Mouse (Mus musculus) kidney, adult 11 months (tissue): ENCODE measurements around the gene Nrf1.
A peak's percentile ranks its signal among the peaks of the same experiment; 100 is the strongest.

Experiments
- DNase-seq: peaks from one replicate; pipeline ENCODE4 v3.0.0; 2022

Nrf1 gene

DNA sequence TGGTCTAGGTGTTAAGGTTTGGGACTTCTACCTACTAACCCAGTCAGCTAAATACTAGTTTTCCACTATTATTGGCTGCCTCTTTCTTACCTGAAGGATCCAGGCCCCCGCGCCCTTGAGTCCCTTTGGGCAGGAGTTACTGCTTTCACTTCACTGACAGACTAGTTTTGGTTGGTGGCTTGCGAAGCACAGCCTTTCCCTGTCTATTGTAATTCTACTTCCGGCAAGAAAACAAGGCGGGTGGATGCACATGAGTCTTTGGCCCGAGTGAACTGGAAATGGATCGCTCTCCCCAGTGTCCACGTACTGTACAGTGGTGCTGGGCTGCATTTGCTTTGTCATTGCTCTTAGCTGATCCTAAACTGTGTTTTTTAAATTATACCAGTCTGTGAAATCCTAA, 102.7 kb downstream of the Nrf1 start:
- no peak for DNase-seq

DNA sequence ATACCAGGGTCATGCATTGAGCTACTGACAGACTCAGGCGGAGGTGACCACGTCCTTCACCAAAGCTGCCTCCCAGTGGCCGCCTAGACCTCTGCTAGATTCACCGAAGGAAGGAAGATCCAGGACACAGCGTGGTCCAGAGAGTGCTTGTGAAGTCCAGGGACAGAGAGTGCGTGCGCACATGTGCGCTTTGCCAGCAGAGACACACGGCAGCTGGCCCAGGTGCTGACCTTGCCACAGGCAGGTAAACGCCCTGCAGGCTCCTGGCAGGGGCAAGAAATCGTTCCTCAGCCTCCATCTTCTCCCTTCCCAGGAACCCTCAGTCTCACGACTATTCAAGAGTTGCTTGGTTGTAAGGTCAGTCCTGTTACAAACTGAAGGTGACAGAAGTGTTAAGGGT, 104.4 kb downstream of the Nrf1 start:
- no peak for DNase-seq

DNA sequence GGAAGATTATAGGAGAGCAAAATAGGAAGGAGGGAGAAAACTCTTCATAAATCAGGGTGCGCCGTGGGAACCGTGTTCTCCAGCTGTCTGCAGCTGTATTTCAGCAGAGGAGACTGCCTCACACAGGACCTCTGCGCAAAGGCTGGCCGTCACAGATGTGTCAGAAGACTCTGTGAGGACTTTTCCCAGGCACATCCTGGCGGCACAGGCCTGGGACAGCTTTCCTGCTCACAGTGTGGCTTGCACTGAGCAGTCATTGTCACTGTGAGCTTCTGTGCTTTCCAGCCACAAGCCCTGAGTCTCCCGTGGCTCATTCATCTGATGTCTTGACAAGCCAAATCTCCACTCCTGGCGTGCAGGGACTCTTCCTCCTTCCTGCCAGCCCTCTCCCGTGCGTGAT, 104.9 kb downstream of the Nrf1 start:
- no peak for DNase-seq

DNA sequence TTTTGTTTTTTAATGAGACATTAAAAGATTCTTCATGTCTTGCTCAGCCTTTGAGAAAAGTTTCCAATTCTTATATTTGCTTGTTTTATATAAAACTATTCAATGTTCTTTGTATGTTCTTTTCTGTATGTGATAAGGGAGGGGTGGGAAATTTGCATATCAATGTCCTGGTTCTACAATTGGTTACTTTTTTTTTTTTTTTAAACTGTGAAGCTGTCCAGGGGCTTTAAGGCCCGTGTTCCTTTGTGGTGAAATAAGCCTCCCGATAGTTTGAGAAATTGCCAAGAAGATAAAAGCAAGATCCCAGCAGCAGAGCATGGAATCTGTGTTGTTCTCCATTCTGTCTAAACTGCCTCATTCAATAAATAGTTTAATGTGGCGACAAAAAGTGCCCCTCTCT, 105.3 kb downstream of the Nrf1 start:
- no peak for DNase-seq

DNA sequence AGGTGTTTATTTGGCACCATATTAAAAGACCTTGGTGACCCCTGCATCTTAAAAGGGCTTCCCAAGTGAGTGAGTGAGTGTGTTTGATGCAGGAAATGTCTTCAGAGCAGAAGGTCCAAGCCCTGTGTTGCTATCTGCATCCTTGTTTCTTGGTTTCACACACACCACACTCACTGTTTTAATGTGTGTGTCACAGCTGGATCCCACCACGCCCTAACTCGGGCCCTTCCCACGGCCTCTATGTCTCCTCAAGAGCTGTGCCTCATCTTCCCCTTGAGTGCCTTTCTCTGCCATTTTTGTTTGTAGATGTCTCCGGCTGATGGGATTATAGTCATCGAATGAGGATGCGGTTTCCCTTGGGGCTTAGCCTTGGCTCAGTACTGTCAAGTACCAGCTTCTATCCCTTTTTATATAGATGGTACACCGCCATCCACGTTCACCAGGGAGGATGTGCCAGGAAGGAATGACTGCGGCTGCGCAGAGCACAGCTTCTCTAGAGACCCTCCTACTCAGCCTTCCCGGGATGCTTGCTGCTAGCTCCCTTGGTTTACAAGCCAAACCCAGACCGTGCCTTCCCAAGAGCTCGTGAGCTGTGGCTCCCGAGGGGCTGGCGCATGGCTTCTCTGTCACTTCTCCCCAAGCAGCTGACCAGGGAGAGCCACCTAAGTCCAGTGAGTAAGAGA, 106.1 kb downstream of the Nrf1 start:
- no peak for DNase-seq

DNA sequence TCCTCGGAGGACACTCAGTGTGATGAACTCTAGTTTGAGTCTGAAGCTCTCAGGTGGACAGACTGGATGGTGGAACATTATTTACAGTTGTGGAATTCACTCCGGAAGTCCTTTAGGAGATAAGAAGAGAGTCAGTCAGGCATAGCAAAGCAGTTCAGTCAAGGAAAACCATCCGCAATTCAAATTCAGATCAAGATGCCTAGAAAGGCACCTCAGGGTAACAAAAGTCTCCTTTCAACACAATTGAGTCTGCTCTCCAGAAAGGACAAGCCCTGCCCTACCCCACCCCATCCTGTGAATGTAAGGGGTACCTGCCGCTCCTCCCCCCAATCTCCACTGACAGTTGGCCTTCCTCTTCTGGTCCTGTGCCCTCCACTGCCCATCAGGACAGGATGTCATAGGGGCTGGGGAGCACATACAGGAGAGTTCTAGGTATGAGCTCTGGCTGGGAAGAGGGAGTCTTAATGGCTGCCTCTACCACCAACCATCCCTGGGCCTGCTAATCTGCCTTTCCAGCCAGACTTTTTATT, 111.8 kb downstream of the Nrf1 start:
- no peak for DNase-seq

DNA sequence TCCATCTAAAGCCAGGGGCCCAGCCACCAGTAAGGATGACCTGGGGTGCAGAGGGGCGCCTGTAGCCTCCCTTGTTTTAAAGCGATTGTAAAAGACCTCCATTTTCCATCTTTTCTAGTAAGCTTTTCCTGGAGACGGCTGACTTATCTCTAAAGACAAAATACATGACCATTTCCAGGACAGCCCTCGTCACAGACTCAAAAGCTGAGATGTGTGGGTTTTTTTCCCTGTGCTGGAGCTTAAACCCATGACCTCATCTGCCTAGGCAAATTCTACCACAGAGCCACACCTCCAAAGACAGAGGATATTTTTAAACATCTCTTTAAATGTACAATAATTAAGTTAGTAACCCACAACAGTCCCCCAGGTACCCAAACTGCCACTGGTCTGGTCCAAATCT, 112.6 kb downstream of the Nrf1 start:
- DNase-seq = no peak

DNA sequence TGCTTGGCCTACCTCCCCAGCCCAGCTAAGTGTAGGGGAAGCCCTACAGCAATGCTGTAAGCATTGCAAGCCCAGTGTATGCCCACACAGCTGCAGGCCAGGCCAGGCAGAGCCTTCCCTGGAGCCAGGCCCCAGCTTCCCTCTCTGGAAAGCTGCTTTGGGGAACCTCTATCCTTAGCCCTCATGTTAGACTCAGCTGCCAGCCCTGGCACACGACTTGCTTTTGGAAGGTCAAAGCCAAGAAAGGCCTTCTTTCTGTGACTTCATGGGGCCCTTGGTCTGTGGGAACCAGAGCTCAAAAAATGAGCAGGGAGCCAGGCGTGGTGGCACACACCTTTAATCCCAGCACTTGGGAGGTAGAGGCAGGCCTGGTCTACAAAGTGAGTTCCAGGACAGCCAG, 113.8 kb downstream of the Nrf1 start:
- no peak for DNase-seq

DNA sequence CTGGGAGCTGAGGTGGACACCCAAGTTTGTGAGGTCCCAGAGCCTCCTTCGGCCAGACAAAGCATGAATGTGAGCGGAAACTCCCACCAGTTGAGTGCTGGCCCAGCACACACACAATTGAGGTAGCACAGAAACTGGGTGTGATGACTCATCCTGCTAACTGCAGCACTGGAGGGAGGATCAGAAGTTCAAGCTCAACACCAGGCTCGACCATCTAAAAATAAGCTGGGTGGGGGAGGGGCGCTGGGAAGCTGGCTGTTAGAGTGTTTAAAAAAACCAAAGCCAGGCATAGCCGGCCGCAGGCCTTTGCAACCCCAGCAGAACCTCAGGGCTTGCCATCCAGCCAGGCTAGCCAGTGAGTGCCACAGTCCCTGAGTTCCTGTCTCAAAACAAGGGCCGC, 114.3 kb downstream of the Nrf1 start:
- DNase-seq = no peak

DNA sequence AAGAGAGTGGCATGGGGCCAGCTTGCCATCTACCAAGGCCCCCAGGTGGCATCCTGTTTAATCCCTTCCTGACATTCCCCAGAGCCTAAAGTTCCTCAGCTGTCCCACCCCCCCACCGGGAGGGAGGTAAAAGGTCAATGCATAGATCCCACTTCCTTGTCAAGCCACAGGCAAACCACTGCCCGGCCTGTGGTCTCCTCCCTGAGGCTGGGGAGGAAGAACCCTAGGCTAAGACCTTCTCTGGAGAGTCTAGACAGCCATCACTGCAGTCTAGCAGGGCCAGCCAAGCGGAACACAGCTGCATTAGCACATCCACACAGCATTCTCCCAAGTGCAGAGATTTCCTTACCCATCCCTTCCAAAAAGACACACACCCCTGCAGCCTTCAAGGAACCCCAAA, 118.6 kb downstream of the Nrf1 start:
- no peak for DNase-seq

DNA sequence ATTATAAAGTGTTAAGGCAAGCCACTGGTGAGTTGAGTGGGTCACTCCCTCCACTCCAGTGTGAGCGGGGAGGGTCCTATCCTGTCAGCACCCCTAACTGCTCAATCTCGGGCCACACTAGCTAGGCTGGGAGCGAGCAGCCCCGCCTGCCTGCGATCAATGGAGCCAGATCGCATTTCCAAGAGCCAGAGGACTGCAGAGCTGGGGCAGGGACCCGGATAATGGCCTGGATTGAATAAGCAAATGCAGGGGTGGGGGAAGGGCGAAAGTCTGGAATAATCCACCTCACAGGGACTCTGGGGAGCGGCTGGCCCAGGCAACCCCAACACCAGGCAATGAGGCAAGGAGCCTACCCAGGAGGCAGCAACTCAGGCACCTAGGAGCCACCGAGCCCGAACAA, 119.4 kb downstream of the Nrf1 start:
- no peak for DNase-seq

DNA sequence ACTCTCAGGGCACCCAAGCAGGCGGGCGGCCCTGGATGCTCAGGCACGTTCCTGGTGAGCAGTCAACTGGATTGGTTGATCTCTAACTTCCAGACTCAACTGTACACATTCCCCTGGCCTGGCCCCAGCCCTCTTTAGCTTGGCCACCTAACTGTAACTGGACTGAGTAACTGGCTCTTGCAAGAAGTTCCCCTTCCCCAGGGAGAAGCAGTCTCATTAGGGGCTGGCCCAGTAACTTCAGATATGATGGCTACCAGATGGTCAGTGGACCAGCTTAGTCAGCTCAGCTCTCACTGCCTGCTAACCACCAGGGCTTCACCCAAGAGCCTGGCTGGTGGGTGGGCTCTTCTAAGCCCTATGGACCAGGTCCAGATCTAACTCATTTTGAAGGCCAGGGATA, 120.5 kb downstream of the Nrf1 start:
- DNase-seq = no peak

DNA sequence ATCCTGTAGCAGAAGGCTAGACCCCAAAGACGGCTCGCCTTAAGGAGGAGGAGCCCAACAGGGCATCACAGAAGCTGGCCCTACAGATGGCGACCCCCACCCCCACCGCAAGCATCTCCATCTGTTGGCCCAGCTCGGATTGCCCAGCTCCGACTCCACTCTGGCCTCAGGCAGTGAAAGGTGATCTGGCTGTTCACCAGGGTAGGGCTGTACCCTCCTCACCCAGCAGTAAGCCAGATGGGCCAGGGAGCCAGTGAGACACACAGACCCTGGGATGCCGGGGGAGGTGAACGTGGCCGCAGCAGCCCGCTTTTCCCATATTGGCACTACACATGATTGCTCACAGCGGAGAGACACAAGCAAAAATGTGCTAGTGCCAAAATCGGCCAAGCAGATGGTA, 121.4 kb downstream of the Nrf1 start:
- DNase-seq = no peak

DNA sequence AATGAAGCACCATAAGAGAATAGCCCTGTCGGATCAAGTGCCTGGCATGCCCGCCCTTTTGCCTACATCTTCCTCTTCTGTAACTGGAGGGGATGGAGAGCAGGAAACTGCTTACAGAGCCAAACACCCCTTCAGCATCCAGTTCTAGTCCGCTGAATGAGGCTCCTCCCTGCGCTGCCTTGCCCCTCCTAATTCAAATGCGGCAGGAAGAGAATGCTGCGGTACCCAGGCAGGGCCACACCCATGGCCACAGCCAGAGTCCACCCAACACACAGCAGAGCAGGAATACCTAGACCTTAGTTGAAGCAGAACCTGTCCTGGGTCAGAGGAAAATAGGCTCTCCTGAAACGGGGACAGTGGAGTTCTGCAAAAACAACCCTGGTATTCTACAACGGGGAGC, 123.4 kb downstream of the Nrf1 start:
- no peak for DNase-seq

DNA sequence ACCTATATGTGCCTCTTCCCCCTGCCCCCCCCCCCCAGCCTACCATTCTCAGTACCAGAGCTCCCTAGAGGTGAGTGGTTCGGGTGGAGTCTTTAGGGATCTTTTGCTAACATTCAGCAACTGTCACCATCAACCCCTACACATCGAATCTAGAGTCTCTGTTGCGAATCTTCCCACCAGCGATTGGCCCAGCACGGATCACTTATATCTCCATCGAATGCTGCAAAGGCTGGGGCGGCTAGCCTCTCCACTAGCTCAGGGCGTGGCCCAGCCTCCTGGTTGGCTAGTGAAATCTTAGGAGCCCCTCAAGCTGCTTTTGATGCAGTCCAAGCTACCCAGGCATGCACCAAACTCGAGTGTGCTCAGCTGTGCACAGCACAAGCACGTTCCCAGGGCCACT, 124.2 kb downstream of the Nrf1 start:
- DNase-seq = no peak

DNA sequence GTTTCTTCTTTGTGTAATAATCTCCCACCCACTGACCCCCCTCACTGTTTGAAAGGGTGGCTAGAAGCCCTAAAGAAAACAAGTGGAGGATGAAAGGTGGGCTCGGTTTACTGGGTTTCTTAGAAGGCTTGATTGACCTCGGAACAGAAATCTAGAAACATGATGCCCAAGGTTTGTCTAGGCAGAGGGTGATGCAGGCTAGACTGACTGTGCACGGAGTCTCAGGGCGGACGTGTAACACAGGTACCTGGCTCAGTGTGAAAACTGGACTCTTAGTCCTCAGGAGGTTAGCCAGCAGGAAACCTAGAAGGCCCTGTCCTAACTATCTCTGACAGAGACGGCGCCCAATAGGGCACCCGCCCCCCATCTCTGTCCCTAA, 124.6 kb downstream of the Nrf1 start:
- no peak for DNase-seq

DNA sequence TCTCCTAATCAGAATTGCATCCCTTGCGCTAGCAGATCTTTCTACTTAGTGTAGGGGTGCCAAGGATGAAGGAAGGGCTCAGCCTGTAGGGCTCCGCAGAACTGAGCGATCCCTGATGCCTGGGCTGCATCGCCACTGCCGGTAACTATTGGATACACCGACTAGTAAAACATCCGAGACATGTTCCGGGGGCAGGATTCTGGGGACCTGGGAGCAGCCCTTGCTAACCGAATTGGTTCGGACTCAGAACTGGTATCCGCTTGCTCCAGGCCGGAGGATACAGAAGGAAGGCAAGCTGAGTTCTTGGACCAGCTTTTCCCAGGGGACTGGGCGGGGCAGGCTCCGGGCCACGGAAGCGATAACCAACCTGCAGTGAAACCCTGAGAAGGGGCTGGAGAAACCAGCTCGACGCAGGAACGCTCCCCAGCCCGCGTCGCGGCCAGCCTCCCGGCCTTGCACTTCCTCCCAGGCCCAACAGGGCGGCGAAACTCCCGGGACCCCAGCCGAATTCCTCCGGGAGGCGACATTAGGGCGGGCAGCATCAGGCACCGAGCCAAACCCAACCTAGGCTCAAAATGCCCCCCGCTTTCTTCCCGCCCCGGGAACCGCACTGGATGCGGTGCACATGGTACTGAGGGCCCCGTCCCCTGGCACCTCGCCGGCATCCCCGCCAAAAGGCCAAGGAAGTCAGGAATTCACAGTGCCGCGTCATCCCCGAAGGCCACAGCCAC, 125.2 kb downstream of the Nrf1 start:
- DNase-seq = peak; percentile 15

DNA sequence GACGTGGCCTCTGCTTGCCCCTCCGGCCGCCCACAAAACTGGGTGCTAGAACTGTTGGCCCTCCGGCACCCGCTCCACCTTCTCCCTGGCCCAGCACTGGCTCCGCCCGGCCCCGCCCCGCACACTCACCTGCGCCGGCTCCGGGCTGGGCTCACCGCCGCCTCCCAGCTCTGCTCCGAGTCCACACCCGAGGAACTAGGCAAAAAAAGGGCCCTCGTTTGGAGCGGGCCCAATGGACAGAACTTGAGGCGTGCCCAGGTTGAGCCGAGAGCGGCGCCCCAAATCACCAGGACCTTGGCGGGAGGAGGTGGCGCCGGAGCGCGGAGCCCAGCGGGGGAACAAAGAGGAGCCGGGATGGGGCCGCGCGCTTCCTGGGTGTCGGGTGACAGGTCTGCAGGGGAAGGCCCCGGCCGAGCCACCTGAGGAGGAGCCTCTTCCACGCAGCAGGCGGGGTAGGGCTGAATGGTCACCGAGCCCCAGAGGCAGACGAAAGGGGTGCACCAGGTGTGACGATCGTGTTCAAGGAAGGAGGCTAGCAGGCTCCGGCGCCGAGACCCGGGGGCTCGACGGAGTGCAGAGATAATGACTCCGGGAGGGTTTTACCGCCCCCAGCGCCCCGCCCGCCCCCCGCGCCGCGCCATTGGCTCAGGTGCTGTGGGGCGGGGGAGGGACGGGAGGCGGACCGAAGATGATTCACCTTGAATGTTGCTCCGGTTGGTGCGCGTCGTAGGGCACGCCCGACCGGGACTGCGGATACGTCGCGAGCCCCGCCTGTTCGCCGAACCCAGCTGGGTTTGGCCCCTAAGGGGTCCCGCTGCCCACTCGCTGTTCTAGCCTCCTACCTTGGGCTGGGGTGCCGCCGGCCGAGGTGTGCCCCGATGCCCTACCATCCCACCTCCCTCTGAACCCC, 126.0 kb downstream of the Nrf1 start:
- peak; percentile 60 for DNase-seq

DNA sequence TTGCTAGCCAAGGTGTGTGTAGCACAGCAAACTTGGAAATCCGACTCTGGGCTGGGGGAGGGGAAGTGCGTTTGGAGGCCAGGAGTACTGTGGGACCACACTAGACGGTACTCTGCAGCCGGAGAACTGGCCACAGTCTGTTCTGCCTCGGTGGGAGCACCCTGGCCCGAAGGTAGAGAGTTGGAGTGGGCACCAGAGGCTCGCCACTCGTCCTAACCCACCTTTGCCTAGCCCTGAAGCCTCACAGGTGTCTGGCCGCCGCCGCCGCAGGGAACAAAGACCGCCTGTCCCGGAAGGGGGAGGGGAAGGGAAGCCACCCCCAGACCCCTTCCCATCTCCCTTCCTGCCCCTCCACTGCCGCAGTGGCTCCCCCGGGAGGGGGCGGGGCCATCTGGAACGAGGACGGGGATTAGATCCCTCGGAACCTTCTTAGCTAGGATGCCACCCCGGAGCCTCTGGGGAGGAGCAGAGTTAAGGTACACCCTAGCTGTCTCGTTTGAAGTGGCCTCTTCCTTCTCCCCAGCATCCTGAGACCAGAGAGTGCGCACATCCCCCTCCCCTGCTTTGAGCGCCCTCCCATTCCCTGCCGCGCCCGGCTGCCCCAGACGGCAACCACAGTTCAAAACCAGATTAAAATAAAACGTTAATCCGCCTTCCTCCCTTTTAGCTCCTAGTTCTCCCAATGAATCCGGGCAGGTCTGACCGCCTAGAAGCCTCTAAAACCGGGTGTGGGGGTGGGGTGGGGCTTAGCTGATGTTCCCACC, 126.9 kb downstream of the Nrf1 start:
- DNase-seq = no peak

DNA sequence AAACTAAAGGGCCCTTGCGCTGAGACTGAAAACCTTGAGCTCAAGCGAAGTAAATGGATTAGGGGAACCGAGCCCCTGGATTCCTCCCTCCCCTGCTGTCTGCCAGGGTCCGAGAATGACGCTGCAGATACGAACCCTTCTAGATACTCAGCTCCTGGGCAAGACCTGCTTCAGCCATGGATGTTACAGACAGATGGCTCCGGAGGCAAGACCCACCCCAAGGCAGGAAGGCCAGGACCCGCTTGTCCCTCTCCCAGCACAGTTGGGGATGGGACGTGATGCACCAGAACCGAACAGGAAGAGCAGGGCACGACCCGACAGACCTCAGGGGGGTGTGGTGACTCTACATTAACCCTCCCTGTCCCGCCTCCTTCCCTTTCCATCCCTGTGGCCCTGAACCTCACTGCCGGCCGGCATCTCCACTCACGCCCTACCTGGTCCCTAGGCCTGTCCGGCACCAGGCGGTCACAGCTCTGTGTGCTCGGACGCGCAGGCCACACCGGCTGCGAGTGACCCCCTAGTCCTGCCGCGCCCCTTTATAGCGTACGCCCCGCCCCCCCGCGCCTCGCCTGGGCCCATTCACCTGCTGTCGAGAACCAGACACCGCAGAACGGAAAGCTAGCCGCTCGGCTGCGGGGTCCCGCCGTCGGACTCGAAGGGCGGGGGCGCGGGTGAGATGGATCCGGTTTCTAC, 127.6 kb downstream of the Nrf1 start:
- DNase-seq = no peak

DNA sequence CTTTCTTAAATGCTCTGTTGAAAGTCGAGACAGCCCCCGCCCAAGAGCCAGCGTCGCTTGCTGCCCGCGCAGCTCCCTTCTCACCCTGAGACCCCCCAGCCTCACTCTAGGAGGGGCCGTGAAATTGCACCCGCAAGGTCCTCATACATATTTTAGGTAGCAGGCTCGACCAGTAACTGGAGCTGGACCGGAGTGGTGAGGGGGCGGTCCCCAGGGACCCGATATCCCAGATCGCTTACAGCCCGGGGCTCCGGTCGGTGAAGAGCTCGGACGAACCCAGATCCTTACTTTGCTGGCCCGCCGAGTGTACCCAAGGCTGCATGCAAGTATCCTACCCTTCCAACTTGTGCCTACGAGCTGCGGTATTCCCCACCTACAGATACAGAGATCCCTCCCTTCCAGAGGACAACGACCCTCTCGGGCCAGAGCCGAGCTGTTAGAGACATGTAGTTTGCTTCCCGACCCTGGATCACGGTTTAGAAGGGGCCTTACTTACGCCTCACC, 128.2 kb downstream of the Nrf1 start:
- no peak for DNase-seq

DNA sequence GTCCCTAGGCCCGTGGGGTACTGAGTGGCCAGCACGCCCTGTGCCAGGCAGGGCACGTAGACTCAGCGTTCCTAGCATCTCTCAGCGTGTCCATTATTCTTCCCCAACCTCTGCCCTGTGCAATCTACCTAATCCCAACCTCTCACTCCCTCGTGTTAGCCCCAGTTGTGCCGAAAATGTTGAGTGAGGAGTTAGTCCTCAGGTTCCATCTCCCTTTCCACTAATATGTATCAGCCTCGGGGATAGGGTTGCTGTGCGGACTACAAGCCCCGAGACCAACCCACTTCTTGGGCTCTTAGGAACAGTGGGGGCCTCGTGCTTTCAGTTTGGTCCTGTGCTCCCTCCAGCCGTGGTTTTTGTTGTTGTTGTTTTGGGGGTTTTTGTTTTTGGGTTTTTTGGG, 128.7 kb downstream of the Nrf1 start:
- DNase-seq = no peak
